Mouse (Mus musculus) MEL (cell line): ENCODE results near the gene Fgfr2. TPM values are rescaled to one million over a fixed set of nuclear protein-coding genes. Genes with fewer than 3 reads are reported as not detected.

Source experiments
- DNase-seq: peaks from one replicate; pipeline ENCODE4 v3.0.0; 2011; ENCODE audit warnings: low read depth, low spot score
- H3K27ac ChIP-seq: 2 replicates; pipeline ENCODE4 v1.5.1; 2012; ENCODE audit warnings: low read depth, mild to moderate bottlenecking, control low read depth, low read length, moderate library complexity; ENCODE audit not compliant: control insufficient read depth
- H3K27me3 ChIP-seq, 2 experiments: fragments of 150-350 bp in 1 of 2; sonication (generic) in 1 of 2; 2 replicates each; pipeline ENCODE4 v1.6.1; 2012; ENCODE audit warnings: low read length in 2 of 2, mild to moderate bottlenecking in 2 of 2, improper control_type of control experiment in 1 of 2, moderate library complexity in 1 of 2; ENCODE audit not compliant: insufficient read depth in 2 of 2, control insufficient read depth in 1 of 2
- H3K36me3 ChIP-seq, 2 experiments: 2 replicates each; pipeline ENCODE4 v1.6.1; 2012 to 2014; ENCODE audit warnings: low read length in 2 of 2, improper control_type of control experiment in 1 of 2, inconsistent platforms in 1 of 2, mild to moderate bottlenecking in 1 of 2; ENCODE audit not compliant: insufficient read depth in 2 of 2, control insufficient read depth in 1 of 2
- H3K4me1 ChIP-seq, 2 experiments: fragments of 150-350 bp in 1 of 2; sonication (generic) in 1 of 2; 2 replicates each; pipeline ENCODE4 v1.6.1; 2012; ENCODE audit warnings: low read length in 2 of 2, improper control_type of control experiment in 1 of 2, mild to moderate bottlenecking in 1 of 2; ENCODE audit not compliant: insufficient read depth in 2 of 2, control insufficient read depth in 1 of 2
- H3K4me3 ChIP-seq, 2 experiments: fragments of 150-350 bp in 1 of 2; sonication (generic) in 1 of 2; 2 replicates each; pipeline ENCODE4 v1.5.1; 2012; ENCODE audit warnings: low read depth in 2 of 2, low read length in 2 of 2, mild to moderate bottlenecking in 2 of 2, moderate library complexity in 2 of 2, control low read depth in 1 of 2, improper control_type of control experiment in 1 of 2; ENCODE audit not compliant: control insufficient read depth in 1 of 2, insufficient read depth in 1 of 2
- H3K79me2 ChIP-seq: 2 replicates; pipeline ENCODE4 v1.6.1; 2012; ENCODE audit warnings: mild to moderate bottlenecking, low read length, moderate library complexity; ENCODE audit not compliant: control insufficient read depth, poor library complexity, insufficient read depth
- H3K9ac ChIP-seq: 2 replicates; pipeline ENCODE4 v1.6.1; 2012; ENCODE audit warnings: low read depth, mild to moderate bottlenecking, control low read depth, low read length, moderate library complexity; ENCODE audit not compliant: control insufficient read depth, poor library complexity, severe bottlenecking
- H3K9me3 ChIP-seq: fragments of 150-350 bp; sonication (generic); replicated peaks from 2 replicates; pipeline ENCODE4 v1.6.1; 2012; ENCODE audit warnings: mild to moderate bottlenecking, low read length, improper control_type of control experiment, moderate library complexity; ENCODE audit not compliant: insufficient read depth
- BHLHE40 ChIP-seq: IDR thresholded peaks from 2 replicates; pipeline ENCODE4 v1.6.1; 2012; ENCODE audit warnings: low read depth, mild to moderate bottlenecking, inconsistent platforms, low read length, improper control_type of control experiment, borderline replicate concordance
- CHD1 ChIP-seq: IDR thresholded peaks from 2 replicates; pipeline ENCODE4 v1.6.1; 2012; ENCODE audit warnings: low read depth, mild to moderate bottlenecking, inconsistent platforms, low read length, improper control_type of control experiment
- CHD2 ChIP-seq: IDR thresholded peaks from 2 replicates; pipeline ENCODE4 v1.6.1; 2011; ENCODE audit warnings: low read length, improper control_type of control experiment
- CTCF ChIP-seq, 3 experiments: IDR thresholded peaks in 2 of 3; conservative IDR thresholded peaks in 1 of 3; 2 replicates each; pipeline ENCODE4 v1.5.1; 2011 to 2012; ENCODE audit warnings: low read length in 3 of 3, low read depth in 2 of 3, mild to moderate bottlenecking in 2 of 3, improper control_type of control experiment in 1 of 3, inconsistent platforms in 1 of 3, mixed read lengths in 1 of 3, moderate library complexity in 1 of 3; ENCODE audit not compliant: control insufficient read depth in 1 of 3, insufficient read depth in 1 of 3, poor library complexity in 1 of 3, severe bottlenecking in 1 of 3
- EP300 ChIP-seq, 2 experiments: IDR thresholded peaks; 2 replicates each; pipeline ENCODE4 v1.6.1; 2011; ENCODE audit warnings: improper control_type of control experiment in 2 of 2, low read length in 2 of 2, low read depth in 1 of 2, mild to moderate bottlenecking in 1 of 2
- ETS1 ChIP-seq: IDR thresholded peaks from 2 replicates; pipeline ENCODE4 v1.6.1; 2012; ENCODE audit warnings: low read depth, mild to moderate bottlenecking, inconsistent platforms, low read length, improper control_type of control experiment, moderate library complexity
- GATA1 ChIP-seq: IDR thresholded peaks from 2 replicates; pipeline ENCODE4 v1.6.1; 2011; ENCODE audit warnings: low read depth, low read length, improper control_type of control experiment
- HCFC1 ChIP-seq: IDR thresholded peaks from 2 replicates; pipeline ENCODE4 v1.6.1; 2012; ENCODE audit warnings: low read depth, mild to moderate bottlenecking, inconsistent platforms, low read length, improper control_type of control experiment, moderate library complexity
- JUND ChIP-seq: IDR thresholded peaks from 2 replicates; pipeline ENCODE4 v1.6.1; 2011; ENCODE audit warnings: low read depth, mild to moderate bottlenecking, improper control_type of control experiment, low read length
- MAFK ChIP-seq: IDR thresholded peaks from 2 replicates; pipeline ENCODE4 v1.6.1; 2011; ENCODE audit warnings: low read depth, mild to moderate bottlenecking, low read length, improper control_type of control experiment, borderline replicate concordance
- MAX ChIP-seq: IDR thresholded peaks from 2 replicates; pipeline ENCODE4 v1.6.1; 2011; ENCODE audit warnings: low read length, improper control_type of control experiment
- MAZ ChIP-seq: IDR thresholded peaks from 2 replicates; pipeline ENCODE4 v1.6.1; 2012; ENCODE audit warnings: low read depth, mild to moderate bottlenecking, inconsistent platforms, low read length, improper control_type of control experiment
- MXI1 ChIP-seq: IDR thresholded peaks from 2 replicates; pipeline ENCODE4 v1.6.1; 2011; ENCODE audit warnings: mild to moderate bottlenecking, low read depth, low read length, improper control_type of control experiment
- MYB ChIP-seq: IDR thresholded peaks from 2 replicates; pipeline ENCODE4 v1.6.1; 2011; ENCODE audit warnings: mild to moderate bottlenecking, low read depth, low read length, improper control_type of control experiment
- MYC ChIP-seq: IDR thresholded peaks from 2 replicates; pipeline ENCODE4 v1.6.1; 2011; ENCODE audit warnings: low read depth, mild to moderate bottlenecking, low read length, improper control_type of control experiment, moderate library complexity
- POLR2A ChIP-seq, 2 experiments: IDR thresholded peaks; 2 replicates each; pipeline ENCODE4 v1.6.1; 2011 to 2012; ENCODE audit warnings: low read length in 2 of 2, mild to moderate bottlenecking in 2 of 2, control low read depth in 1 of 2, improper control_type of control experiment in 1 of 2, low read depth in 1 of 2, moderate library complexity in 1 of 2; ENCODE audit not compliant: control insufficient read depth in 1 of 2, insufficient read depth in 1 of 2, poor library complexity in 1 of 2
- POLR2AphosphoS5 ChIP-seq: IDR thresholded peaks from 2 replicates; pipeline ENCODE4 v1.6.1; 2012; ENCODE audit warnings: low read depth, borderline replicate concordance, mild to moderate bottlenecking, inconsistent platforms, low read length, moderate library complexity, mixed read lengths
- RCOR1 ChIP-seq: IDR thresholded peaks from 2 replicates; pipeline ENCODE4 v1.6.1; 2012; ENCODE audit warnings: low read depth, mild to moderate bottlenecking, inconsistent platforms, low read length, improper control_type of control experiment
- SIN3A ChIP-seq: IDR thresholded peaks from 2 replicates; pipeline ENCODE4 v1.6.1; 2012; ENCODE audit warnings: low read length, improper control_type of control experiment, inconsistent platforms
- TAL1 ChIP-seq: IDR thresholded peaks from 2 replicates; pipeline ENCODE4 v1.6.1; 2012; ENCODE audit warnings: mild to moderate bottlenecking, inconsistent platforms, low read length, moderate library complexity, mixed read lengths
- TBP ChIP-seq: IDR thresholded peaks from 2 replicates; pipeline ENCODE4 v1.8.0; 2011; ENCODE audit warnings: low read depth, low read length, improper control_type of control experiment
- TCF12 ChIP-seq: IDR thresholded peaks from 2 replicates; pipeline ENCODE4 v1.6.1; 2014; ENCODE audit warnings: low read depth, mild to moderate bottlenecking, inconsistent platforms, low read length, improper control_type of control experiment, moderate library complexity
- USF1 ChIP-seq: IDR thresholded peaks from 2 replicates; pipeline ENCODE4 v1.6.1; 2014; ENCODE audit warnings: low read depth, mild to moderate bottlenecking, inconsistent platforms, low read length, improper control_type of control experiment, moderate library complexity
- polyA plus RNA-seq, 2 experiments: library from polyadenylated mRNA; stranded (reverse) in 1 of 2; unstranded in 1 of 2; fragments of >175 nt in 1 of 2; fragments of >200 nt in 1 of 2; gene quantifications; 2 replicates each; pipeline versions ENCODE4 v1.2.1 to v1.2.4; 2012; ENCODE audit warnings: low replicate concordance in 2 of 2, low read depth in 1 of 2; ENCODE audit not compliant: insufficient read length in 2 of 2, insufficient read depth in 1 of 2, missing spikeins in 1 of 2
- total RNA-seq: library from RNA; depleted of rRNA; stranded (reverse); fragments of 300-350 nt; gene quantifications from 2 replicates; pipeline ENCODE4 v1.2.3, GENCODE M21; 2012

Fgfr2 gene
- total and polyA plus RNA-seq, 3 experiments: not detected

DNA sequence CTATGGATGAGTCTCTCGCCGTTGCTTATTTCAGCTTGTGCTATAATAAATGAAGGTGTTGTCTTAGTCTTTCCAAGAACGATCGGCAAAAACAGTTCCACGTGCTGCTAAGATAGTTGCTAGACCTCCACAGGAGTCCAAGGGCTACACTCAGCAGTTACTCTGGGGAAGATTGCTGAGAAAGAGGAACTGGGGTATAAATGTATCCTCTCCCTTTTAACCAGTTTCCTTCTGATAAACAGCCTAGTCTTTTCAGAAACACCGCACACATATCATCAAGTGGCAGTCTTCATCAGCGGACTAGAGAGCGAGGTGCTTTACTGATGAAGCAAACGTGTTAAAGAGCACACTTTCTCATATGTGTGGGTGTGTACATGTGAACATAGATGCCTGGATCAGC lies 256.8 kb downstream of the Fgfr2 start:
- H3K27me3 ChIP-seq: no peaks in the 10 kb centered on the region
- H3K4me3 ChIP-seq: peak overlapping the region in 1 of 2 experiments; percentile 39; a peak in 2 of 4 replicates
- peak overlapping the region; percentile 99 for H3K27ac ChIP-seq
- DNase-seq: peak; percentile 95
- no peaks in the 10 kb centered on the region for H3K9me3 ChIP-seq
- H3K36me3 ChIP-seq: peaks cover 18 to 41% of the 10 kb centered on the region in 2 experiments
- no peak for TF ChIP-seq CTCF (IDR thresholded peaks at IDR 0.05 in 2 of 3, conservative IDR thresholded peaks at IDR 0.05 in 1 of 3; ENCODE audit: control insufficient read depth in 1 of 3, insufficient read depth in 1 of 3, low read depth in 2 of 3, low read length in 3 of 3, poor library complexity in 1 of 3, severe bottlenecking in 1 of 3)
- TF ChIP-seq MAFK: peak; percentile 37; the same call in 1 of the 2 replicates
- no peak for TF ChIP-seq CHD1
- TF ChIP-seq TBP: peak; percentile 76
- TF ChIP-seq ETS1: peak; percentile 84
- TF ChIP-seq TAL1: peak; percentile 78
- TF ChIP-seq JUND: no peak
- peak; percentile 98 for TF ChIP-seq MXI1
- TF ChIP-seq SIN3A: peak; percentile 98
- no peak for TF ChIP-seq POLR2AphosphoS5
- TF ChIP-seq MYB: 0 out of 2 replicates have a peak, but pooled peaks have one; percentile 19
- TF ChIP-seq RCOR1: peak; percentile 63
- peak; percentile 89 for TF ChIP-seq BHLHE40
- TF ChIP-seq POLR2A (IDR thresholded peaks at IDR 0.05; ENCODE audit: control insufficient read depth in 1 of 2, insufficient read depth in 1 of 2, low read depth in 1 of 2, low read length in 2 of 2, poor library complexity in 1 of 2): peak in 1 of 2 experiments; percentile 40; a peak in 2 of 4 replicates
- TF ChIP-seq MYC: peak; percentile 99
- TF ChIP-seq CHD2: no peak
- 0 out of 2 replicates have a peak, but pooled peaks have one; percentile 35 for TF ChIP-seq HCFC1
- peak; percentile 57 for TF ChIP-seq USF1
- no peak for TF ChIP-seq MAZ
- TF ChIP-seq MAX: peak; percentile 97
- peak; percentile 80 for TF ChIP-seq TCF12
- peak; percentile 86 for TF ChIP-seq GATA1
- peak; percentile 87 to 96 for TF ChIP-seq EP300 (IDR thresholded peaks at IDR 0.05; ENCODE audit: low read depth in 1 of 2, low read length in 2 of 2)
- H3K79me2 ChIP-seq: peaks cover 25% of the 10 kb centered on the region
- peak overlapping the region; percentile 59 for H3K9ac ChIP-seq
- H3K4me1 ChIP-seq: peaks cover 11 to 15% of the 10 kb centered on the region in 2 experiments; a peak in 3 of 4 replicates
